Mouse (Mus musculus): ENCODE results near the gene Fgb. TPM values are rescaled to one million over a fixed set of nuclear protein-coding genes. Genes with fewer than 3 reads are reported as not detected.

The Fgb gene
- total RNA-seq, 2 experiments from 2014 or later: not detected

DNA sequence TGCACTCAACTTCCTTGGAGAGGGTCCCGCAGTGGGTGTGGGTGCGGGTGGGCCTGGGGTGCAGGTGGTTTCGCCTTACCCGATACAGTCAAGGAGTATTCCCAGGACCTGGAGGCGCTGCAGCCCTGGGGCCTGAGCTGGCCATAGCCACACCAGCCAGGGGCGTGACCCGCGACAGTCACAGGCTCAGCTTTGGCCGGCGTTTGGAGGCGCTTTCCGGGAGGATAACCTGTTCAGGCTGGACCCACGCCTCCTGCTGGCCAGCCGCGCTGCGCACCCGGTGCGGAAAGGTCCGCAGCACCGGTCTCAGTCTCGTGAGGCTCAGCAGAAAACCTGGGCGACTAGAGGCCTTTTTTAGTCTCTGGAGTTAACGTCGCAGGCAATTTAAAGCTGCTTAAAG is 54.3 kb downstream of the Fgb start:
- ATAC-seq (replicated peaks; ENCODE audit: low FRiP score, low TSS enrichment, poor library complexity, severe bottlenecking): peak; percentile 61; the same call in 1 of the 2 replicates

DNA sequence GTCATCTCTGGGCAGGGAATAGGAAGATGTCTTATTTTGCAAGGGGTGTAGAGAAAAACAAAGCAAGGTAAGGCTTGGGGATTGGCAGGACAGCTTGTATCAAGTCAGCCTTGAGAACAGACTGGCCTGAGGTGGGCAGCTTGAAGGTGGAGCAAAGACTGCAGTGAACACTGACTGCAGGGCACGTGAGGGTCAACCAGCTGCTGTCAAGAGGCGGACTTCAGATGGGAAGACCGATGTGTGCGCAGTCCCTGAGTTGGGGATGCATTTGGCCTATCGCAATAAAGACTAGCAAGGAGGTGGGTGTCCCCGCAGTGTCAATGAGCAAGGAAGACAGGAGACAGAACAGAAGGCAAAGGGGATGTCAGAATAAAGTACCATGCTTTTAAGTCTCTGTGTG is 56.7 kb downstream of the Fgb start:
- no peak for ATAC-seq (replicated peaks; ENCODE audit: low FRiP score, low TSS enrichment, poor library complexity, severe bottlenecking)

DNA sequence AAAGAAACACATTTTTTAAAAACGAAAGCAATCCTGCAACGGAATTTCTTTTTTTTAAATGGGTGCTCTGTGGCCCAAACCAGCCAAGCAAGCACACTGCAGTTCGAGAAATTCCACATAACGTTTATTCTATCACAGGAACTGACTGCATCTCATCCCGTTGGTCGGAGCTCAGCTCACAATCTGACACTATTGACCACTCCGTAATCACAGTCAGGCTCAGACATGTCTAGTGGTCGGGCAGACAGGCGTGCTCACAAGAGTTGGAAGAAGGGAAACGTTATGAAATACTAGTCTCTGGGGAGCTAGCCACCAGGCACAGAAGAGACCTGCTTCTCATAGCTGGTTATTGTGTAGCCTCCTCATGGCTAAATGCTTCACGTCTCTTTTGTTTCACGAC is 57.7 kb downstream of the Fgb start:
- ATAC-seq (replicated peaks; ENCODE audit: low FRiP score, low TSS enrichment, poor library complexity, severe bottlenecking): no peak

Other genes with a start within 250 kb of the Fgb start
- not detected in 2 replicates for gene Rbm46, start 173.4 kb downstream of the Fgb start, total RNA-seq (2014; fragmentation: Nextera tagmentation)
- gene Rbm46, start 173.4 kb downstream of the Fgb start, total RNA-seq (2017): not detected in 2 replicates
- gene Lrat, start 145.9 kb downstream of the Fgb start, total RNA-seq (2014; fragmentation: Nextera tagmentation): not detected in 2 replicates
- gene Lrat, start 145.9 kb downstream of the Fgb start, total RNA-seq (2017): not detected in 2 replicates
- gene Fgg, start 42.1 kb downstream of the Fgb start, total RNA-seq (2014; fragmentation: Nextera tagmentation): not detected in 2 replicates
- gene Fgg, start 42.1 kb downstream of the Fgb start, total RNA-seq (2017): not detected in 2 replicates
- not detected in 2 replicates for gene Fga, start 23.8 kb downstream of the Fgb start, total RNA-seq (2014; fragmentation: Nextera tagmentation)
- not detected in 2 replicates for gene Fga, start 23.8 kb downstream of the Fgb start, total RNA-seq (2017)
- gene Plrg1, start 5.7 kb upstream of the Fgb start, total RNA-seq (2014; fragmentation: Nextera tagmentation): 66.7 and 68.1 TPM in 2 replicates
- gene Plrg1, start 5.7 kb upstream of the Fgb start, total RNA-seq (2017): 85.2 and 117 TPM in 2 replicates
- gene Dchs2, start 78.1 kb upstream of the Fgb start, total RNA-seq (2014; fragmentation: Nextera tagmentation): not detected in 2 replicates
- not detected in 2 replicates for gene Dchs2, start 78.1 kb upstream of the Fgb start, total RNA-seq (2017)